Mouse (Mus musculus): ENCODE results near the gene Ncor2.
A peak's percentile ranks its signal among the peaks of the same experiment; 100 is the strongest.

Gene Ncor2

DNA sequence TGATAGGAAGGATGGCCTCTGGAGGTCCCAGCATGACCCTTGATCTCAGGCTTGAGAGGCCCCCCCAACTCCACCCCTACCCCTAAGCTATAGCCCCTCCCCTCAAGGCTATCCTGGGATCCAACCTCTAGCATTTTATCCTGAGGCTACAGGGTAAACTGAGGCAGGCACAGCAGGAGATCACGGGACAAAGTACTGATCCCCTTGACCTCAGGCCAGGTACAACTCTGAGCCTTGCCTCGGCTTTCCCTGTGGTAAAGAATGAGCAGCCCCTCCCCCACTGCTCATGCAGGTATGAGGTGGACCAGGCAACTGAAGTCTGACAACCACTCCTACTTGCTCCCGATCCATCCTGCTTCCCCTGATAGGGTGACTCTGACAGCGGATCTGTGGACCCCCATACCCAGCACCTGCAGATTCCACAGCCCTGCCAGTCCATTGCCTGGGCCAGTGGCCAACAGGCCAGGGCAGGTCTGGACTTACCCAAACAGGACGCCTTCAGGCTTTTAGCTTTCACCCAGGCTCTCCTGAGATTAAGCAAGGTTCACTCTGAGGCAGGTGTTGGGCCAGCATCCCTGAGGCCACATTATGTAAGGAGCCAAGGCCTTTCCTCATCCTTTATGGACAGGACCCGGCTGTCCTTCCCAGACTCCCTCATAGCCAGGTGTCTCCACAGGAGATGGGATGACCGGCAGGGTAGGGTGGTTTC lies 11.2 kb upstream of the Ncor2 start:
- no peak for DNase-seq

DNA sequence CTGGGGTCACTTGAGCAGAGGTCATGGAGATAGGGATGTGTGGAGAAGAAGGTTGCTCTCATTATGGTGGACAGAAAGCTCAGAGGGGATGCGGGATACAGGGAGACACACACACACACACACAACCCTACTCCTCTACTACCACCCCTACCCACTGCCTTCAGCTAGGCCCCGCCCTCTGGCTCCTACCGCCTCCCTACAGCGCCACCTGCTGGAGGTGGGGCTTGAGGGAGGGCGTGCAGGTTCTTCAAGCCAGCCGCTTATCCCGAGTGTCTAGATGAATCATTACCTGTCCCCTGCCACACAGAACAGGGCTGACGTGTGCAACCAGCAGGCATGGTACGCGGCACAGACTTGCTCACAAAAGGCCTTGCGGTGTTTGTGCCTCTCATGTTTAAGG lies 10.6 kb upstream of the Ncor2 start:
- peak; percentile 69 for DNase-seq

DNA sequence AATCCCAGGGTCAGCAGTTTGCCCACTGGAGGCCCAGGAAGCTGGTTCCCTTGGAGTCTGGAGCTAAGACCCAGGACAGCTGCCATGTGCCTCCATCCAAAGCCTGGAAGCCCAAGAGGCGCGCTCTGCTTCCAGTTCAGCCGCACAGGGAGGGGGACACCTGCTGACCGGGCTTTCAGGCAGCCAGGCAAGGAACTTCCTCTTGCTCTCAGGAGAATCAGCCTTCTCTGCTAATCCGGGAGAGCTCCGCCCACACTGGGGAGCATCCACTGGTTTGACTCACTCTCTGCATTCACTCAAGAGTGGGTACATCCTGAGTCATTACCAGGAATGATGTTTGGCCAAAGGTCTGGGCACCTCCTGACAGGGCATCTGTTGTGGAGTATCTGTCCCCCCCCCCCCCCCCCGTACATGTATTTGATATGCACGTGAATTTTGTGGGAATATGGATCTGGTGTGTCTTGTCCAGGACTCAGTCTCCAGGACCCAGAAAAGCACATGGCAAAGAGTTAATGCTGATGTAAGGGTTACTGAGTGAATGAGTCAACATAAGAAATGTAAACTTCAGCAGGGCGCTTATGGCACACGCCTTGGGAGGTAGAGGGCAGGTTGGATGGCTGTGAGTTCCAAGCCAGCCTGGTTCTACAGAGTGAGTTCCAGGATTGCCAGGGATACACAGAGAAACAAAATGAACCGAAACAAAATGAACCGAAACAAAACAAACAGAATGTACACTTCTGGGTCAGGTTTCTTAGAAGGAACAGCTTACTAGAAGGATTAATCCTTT lies 10.0 kb upstream of the Ncor2 start:
- DNase-seq: no peak

GRCm38 (mm10) chr5:125184826-125185225 lies 5.8 kb upstream of the Ncor2 start:
- no peak for DNase-seq

DNA sequence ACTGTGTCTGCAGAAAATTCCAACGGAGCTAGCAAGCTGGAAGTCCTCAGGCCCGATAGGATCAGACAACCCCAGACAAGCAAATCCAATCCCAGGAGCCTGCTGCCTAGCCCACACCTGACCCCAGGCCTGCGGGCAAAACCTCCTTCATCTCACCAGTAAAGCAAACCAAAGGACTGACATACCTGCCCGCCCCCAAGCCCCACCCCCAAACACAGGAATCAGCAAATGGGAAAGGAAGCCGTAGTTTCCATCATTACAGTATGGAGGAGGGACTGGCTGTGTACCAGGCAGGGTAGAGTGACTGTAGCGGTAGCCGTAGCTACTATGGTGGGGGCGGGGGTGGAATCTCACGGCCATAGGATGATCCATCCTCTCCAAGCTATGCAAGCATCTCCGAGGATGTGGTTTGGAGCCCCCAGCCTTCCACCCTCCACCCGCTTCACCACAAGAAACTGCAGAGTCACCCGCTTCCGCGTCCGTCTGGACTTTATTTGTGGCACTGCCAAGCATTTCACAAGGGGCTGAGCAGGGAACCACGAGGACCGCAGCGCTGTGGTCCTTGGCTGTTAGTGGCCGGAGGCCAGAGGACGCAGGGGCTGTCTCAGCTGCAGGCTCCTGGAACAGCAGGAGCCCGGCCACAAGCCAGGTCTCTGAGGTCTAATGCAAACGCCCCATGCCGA lies 4.4 kb upstream of the Ncor2 start:
- DNase-seq: peak; percentile 41

GRCm38 (mm10) chr5:125180630-125181263 lies 1.7 kb upstream of the Ncor2 start:
- DNase-seq: no peak

DNA sequence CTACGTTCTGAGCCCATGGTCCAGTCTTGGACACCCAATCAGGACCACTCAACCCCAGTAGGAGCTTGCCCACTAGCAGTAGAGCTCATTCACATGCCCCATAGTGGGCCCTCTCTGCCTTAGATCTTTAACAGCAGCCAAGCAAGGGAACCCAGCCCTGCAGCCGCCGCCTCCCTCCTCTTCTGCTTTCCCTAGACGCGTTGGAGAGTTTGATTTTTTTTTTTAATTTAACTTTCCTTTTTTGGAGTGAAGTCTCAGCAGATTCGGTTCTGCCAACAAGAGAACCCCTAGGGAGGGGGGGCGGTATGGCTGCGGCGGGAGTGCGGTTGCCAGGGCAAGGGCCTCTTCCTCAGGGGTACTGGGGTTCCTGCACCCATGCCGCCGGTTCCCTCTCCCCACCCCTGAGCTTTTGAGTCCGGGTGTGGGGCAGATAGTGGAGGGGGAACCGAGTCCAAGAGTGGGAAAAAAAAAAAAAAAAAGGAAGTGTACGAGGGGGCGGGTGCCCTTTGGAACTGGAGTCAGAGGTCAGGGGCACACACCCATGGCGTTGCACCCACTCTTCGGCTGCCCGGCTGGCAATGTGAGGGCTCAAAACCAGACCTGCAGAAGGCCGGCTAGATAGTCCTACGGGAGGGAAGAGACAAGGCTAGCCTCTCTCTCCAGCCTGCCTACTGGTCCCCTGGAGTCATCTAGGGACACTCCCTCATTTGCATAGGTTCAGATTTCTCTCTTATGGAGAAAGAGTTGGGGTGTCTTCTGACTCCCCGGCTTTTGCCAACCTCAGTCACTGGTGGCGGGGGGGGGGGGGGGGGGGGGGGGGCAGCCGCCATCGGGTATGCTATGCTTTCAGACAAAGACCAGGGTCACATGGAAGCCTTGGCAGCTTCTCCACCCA lies 963 bp upstream of the Ncor2 start:
- DNase-seq: peak; percentile 46

- peak; percentile 60 for DNase-seq
Measured at GRCm38 (mm10) chr5:125178171-125179006, 630 bp downstream of the Ncor2 start.

GRCm38 (mm10) chr5:125177481-125178134 lies 1.4 kb downstream of the Ncor2 start:
- peak; percentile 79 for DNase-seq

DNA sequence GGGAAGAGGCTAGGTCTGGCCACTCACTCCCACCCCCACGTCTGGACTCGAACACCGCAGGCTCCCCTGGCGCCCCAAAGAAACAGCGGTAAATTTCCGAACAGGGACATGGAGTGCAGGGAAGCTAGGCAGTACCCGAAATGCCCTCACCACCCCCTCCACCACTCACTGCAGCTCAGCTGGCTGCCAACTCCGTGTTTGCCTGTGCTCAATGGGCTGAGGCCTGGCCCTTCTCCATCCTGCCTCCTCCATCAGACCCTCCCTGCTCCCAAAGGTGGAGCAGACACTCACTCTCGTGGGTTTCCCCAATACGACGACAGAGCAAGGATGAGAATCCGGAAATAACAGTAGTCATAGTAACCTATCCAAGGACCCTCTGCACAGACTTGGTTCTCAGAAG lies 2.2 kb downstream of the Ncor2 start:
- peak; percentile 43 for DNase-seq

GRCm38 (mm10) chr5:125176370-125176766 lies 2.7 kb downstream of the Ncor2 start:
- no peak for DNase-seq

- DNase-seq: no peak
Measured at GRCm38 (mm10) chr5:125175673-125176369, 3.2 kb downstream of the Ncor2 start.

- no peak for DNase-seq
Measured at GRCm38 (mm10) chr5:125174726-125175672, 4.0 kb downstream of the Ncor2 start.

DNA sequence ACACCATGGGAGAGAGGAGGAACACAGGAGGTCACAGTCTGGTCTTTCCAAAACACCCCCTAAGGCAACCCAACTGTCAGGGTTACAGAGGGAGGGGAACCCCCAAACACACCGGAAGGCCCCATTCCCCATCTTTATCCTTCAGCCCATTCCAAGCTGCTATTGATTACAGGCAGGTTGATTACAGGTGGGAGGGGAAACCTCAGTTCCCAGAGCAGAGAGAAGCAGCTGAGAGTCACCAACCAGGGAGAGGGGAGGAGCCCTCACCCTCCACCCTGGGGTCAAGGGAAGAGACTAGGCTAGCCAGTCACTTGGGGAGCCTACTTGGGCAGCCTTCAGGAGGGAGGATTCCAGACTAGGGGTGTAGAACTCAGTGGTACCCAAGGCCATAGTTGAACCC lies 5.2 kb downstream of the Ncor2 start:
- DNase-seq: no peak

DNA sequence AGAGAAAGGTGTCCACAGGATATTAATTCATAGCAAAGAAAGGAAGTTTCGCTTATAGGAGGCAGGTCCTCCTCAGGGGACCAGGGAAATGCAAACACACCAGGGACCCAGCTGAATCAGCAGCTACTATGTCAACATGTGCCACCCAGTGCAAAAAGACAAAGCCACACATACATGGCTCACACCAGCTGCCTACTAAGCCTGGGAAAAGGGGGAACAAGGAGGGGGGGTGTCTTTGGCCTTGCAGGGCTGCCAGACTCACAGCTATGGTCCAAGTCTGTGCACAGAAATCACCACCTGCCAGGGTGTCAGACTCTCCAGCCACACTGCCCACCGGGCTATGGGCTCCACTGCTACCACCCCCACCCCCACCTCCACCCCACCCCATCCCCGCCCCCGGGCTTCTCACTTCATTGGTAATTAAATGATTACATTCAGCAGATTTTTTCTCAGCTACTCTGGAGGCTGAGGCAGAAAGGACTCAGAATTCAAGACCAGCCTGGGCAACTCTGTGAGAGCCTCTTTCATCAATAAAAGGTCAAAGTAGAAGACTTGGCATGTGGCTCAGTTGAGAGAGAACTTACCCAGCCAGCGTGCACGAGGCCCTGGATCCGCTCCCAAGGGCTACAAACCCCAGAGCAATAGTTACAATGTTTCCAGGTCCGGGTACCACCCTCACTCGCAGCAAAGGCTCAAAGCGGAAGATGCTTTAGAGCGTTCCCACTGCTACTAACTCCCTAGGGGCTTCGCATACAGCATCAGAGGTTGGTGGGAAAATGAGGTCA lies 6.0 kb downstream of the Ncor2 start:
- no peak for DNase-seq

GRCm38 (mm10) chr5:125171259-125171658 lies 7.8 kb downstream of the Ncor2 start:
- no peak for DNase-seq

DNA sequence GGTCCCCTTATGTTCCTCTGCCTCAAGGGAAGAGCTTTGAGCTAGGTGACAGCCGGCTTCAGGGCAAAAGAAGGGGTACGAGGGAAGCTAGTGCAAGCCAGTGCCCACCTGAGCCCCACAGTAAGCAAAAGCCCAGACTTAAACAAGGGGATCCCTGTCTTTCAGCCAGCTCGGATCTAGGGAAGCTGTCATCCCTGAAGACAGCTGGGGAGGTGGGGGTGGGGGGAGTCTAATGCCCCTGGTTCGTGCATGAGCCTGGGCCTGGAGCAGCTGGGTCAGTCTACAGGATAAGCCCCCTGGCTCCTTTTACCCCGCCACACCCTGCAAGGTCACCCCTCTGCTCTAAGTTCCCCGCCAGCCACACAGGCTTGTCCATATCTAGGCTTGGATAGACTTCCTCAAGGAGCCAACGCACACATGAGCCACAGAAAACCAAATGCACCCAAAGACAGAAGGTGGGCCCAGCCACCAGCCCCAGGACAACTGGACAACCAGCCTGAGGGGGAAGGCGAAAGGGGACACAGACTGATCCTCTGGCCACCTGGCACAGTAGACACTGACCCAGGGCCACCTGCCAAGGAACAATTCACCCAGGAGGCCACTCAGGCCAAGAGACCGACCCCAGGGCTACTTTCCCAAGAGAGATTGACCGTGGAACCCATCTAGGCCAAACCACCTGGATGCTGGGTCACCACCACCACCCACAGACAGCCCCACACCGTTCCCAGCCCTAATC lies 8.7 kb downstream of the Ncor2 start:
- DNase-seq: no peak

Data from right cerebral cortex, postnatal 4 days (tissue).